Mouse (Mus musculus): Measurements from ENCODE around the gene Dbi. TPM values are rescaled to one million over a fixed set of nuclear protein-coding genes. Genes with fewer than 3 reads are reported as not detected.

The Dbi gene
- polyA plus RNA-seq, 1 experiment: 418 TPM

GRCm38 (mm10) chr1:120161502-120161901 is 40.6 kb upstream of the Dbi start:
- no peaks in the 10 kb centered on the region for H3K36me3 ChIP-seq (ENCODE audit: control insufficient read depth, insufficient read depth)

GRCm38 (mm10) chr1:120158474-120159127 is 37.7 kb upstream of the Dbi start:
- Histone ChIP-seq H3K36me3 (ENCODE audit: control insufficient read depth, insufficient read depth) (no peaks in the 10 kb centered on the region), H3K4me3 (ENCODE audit: insufficient read depth, poor library complexity, severe bottlenecking) (no peak overlapping the region), H3K79me2 (ENCODE audit: control insufficient read depth, insufficient read depth) (no peaks in the 10 kb centered on the region), H3K79me3 (ENCODE audit: low read depth) (no peaks in the 10 kb centered on the region), H3ac (ENCODE audit: control insufficient read depth, insufficient read length, low read depth) (no peak overlapping the region), H3K27me3 (ENCODE audit: control insufficient read depth, insufficient read depth, insufficient read length) (no peaks in the 10 kb centered on the region)
- no peak for TF ChIP-seq CTCF (IDR thresholded peaks at IDR 0.05; ENCODE audit: control insufficient read depth, insufficient read depth, insufficient read length)
- TF ChIP-seq USF1 (IDR thresholded peaks at IDR 0.05; ENCODE audit: low read depth): no peak
- no peak for TF ChIP-seq FOSL1 (IDR thresholded peaks at IDR 0.05; ENCODE audit: insufficient read depth, low read length, poor library complexity, severe bottlenecking)
- no peak for TF ChIP-seq CEBPB (IDR thresholded peaks at IDR 0.05; ENCODE audit: low read depth)
- TF ChIP-seq MYOD1 (IDR thresholded peaks at IDR 0.05; ENCODE audit: control insufficient read depth, insufficient read length, low read depth): no peak
- no peak for TF ChIP-seq MAX (IDR thresholded peaks at IDR 0.05)
- TF ChIP-seq MYOG (IDR thresholded peaks at IDR 0.05; ENCODE audit: control insufficient read depth, extremely low read depth, insufficient read length): no peak

More at GRCm38 (mm10) chr1:120161502-120161901, 40.6 kb upstream of the Dbi start:
- Histone ChIP-seq H3ac (ENCODE audit: control insufficient read depth, insufficient read length, low read depth) (no peak overlapping the region), H3K27me3 (ENCODE audit: control insufficient read depth, insufficient read depth, insufficient read length) (no peaks in the 10 kb centered on the region), H3K4me3 (ENCODE audit: insufficient read depth, poor library complexity, severe bottlenecking) (no peak overlapping the region), H3K79me3 (ENCODE audit: low read depth) (no peaks in the 10 kb centered on the region), H3K79me2 (ENCODE audit: control insufficient read depth, insufficient read depth) (no peaks in the 10 kb centered on the region)
- TF ChIP-seq CEBPB (IDR thresholded peaks at IDR 0.05; ENCODE audit: low read depth) (no peak), MYOG (IDR thresholded peaks at IDR 0.05; ENCODE audit: control insufficient read depth, extremely low read depth, insufficient read length) (no peak), CTCF (IDR thresholded peaks at IDR 0.05; ENCODE audit: control insufficient read depth, insufficient read depth, insufficient read length) (no peak), MAX (IDR thresholded peaks at IDR 0.05) (no peak), USF1 (IDR thresholded peaks at IDR 0.05; ENCODE audit: low read depth) (no peak), FOSL1 (IDR thresholded peaks at IDR 0.05; ENCODE audit: insufficient read depth, low read length, poor library complexity, severe bottlenecking) (no peak), MYOD1 (IDR thresholded peaks at IDR 0.05; ENCODE audit: control insufficient read depth, insufficient read length, low read depth) (no peak)

- H3K36me3 ChIP-seq (ENCODE audit: control insufficient read depth, insufficient read depth): no peaks in the 10 kb centered on the region
- no peaks in the 10 kb centered on the region for H3K27me3 ChIP-seq (ENCODE audit: control insufficient read depth, insufficient read depth, insufficient read length)
- H3K4me3 ChIP-seq (ENCODE audit: insufficient read depth, poor library complexity, severe bottlenecking): no peak overlapping the region
- no peak overlapping the region for H3ac ChIP-seq (ENCODE audit: control insufficient read depth, insufficient read length, low read depth)
- TF ChIP-seq CTCF (IDR thresholded peaks at IDR 0.05; ENCODE audit: control insufficient read depth, insufficient read depth, insufficient read length) (peak; percentile 60), CEBPB (IDR thresholded peaks at IDR 0.05; ENCODE audit: low read depth) (no peak)
- no peaks in the 10 kb centered on the region for H3K79me3 ChIP-seq (ENCODE audit: low read depth)
- H3K79me2 ChIP-seq (ENCODE audit: control insufficient read depth, insufficient read depth): no peaks in the 10 kb centered on the region
Observed at GRCm38 (mm10) chr1:120155325-120155724, 34.4 kb upstream of the Dbi start.

- no peak overlapping the region for H3K4me3 ChIP-seq (ENCODE audit: insufficient read depth, poor library complexity, severe bottlenecking)
- no peaks in the 10 kb centered on the region for H3K36me3 ChIP-seq (ENCODE audit: control insufficient read depth, insufficient read depth)
- TF ChIP-seq CEBPB (IDR thresholded peaks at IDR 0.05; ENCODE audit: low read depth) (no peak), FOSL1 (IDR thresholded peaks at IDR 0.05; ENCODE audit: insufficient read depth, low read length, poor library complexity, severe bottlenecking) (no peak), CTCF (IDR thresholded peaks at IDR 0.05; ENCODE audit: control insufficient read depth, insufficient read depth, insufficient read length) (no peak), MAX (IDR thresholded peaks at IDR 0.05) (no peak), MYOG (IDR thresholded peaks at IDR 0.05; ENCODE audit: control insufficient read depth, extremely low read depth, insufficient read length) (no peak), USF1 (IDR thresholded peaks at IDR 0.05; ENCODE audit: low read depth) (no peak), MYOD1 (IDR thresholded peaks at IDR 0.05; ENCODE audit: control insufficient read depth, insufficient read length, low read depth) (no peak)
- no peak overlapping the region for H3ac ChIP-seq (ENCODE audit: control insufficient read depth, insufficient read length, low read depth)
- H3K79me2 ChIP-seq (ENCODE audit: control insufficient read depth, insufficient read depth): no peaks in the 10 kb centered on the region
- H3K79me3 ChIP-seq (ENCODE audit: low read depth): no peaks in the 10 kb centered on the region
- no peaks in the 10 kb centered on the region for H3K27me3 ChIP-seq (ENCODE audit: control insufficient read depth, insufficient read depth, insufficient read length)
Observed at GRCm38 (mm10) chr1:120154232-120154631, 33.4 kb upstream of the Dbi start.

- Histone ChIP-seq H3K27me3 (ENCODE audit: control insufficient read depth, insufficient read depth, insufficient read length) (no peaks in the 10 kb centered on the region), H3ac (ENCODE audit: control insufficient read depth, insufficient read length, low read depth) (no peak overlapping the region), H3K36me3 (ENCODE audit: control insufficient read depth, insufficient read depth) (no peaks in the 10 kb centered on the region), H3K4me3 (ENCODE audit: insufficient read depth, poor library complexity, severe bottlenecking) (no peak overlapping the region), H3K79me2 (ENCODE audit: control insufficient read depth, insufficient read depth) (no peaks in the 10 kb centered on the region), H3K79me3 (ENCODE audit: low read depth) (no peaks in the 10 kb centered on the region)
- TF ChIP-seq MYOG (IDR thresholded peaks at IDR 0.05; ENCODE audit: control insufficient read depth, extremely low read depth, insufficient read length): no peak
- TF ChIP-seq CEBPB (IDR thresholded peaks at IDR 0.05; ENCODE audit: low read depth): no peak
- no peak for TF ChIP-seq MAX (IDR thresholded peaks at IDR 0.05)
- TF ChIP-seq MYOD1 (IDR thresholded peaks at IDR 0.05; ENCODE audit: control insufficient read depth, insufficient read length, low read depth): no peak
- TF ChIP-seq USF1 (IDR thresholded peaks at IDR 0.05; ENCODE audit: low read depth): no peak
- no peak for TF ChIP-seq CTCF (IDR thresholded peaks at IDR 0.05; ENCODE audit: control insufficient read depth, insufficient read depth, insufficient read length)
- TF ChIP-seq FOSL1 (IDR thresholded peaks at IDR 0.05; ENCODE audit: insufficient read depth, low read length, poor library complexity, severe bottlenecking): no peak
Observed at GRCm38 (mm10) chr1:120146994-120147393, 26.1 kb upstream of the Dbi start.

Measured in C2C12 (cell line).